Mouse (Mus musculus) layer of hippocampus, postnatal 25 days (tissue): ENCODE measurements around the gene Dnah14. TPM values are rescaled to one million over a fixed set of nuclear protein-coding genes. Genes with fewer than 3 reads are reported as not detected.

ENCODE experiments used
- DNase-seq, 2 experiments: peaks; one replicate each; pipeline ENCODE4 v3.0.0; 2022; ENCODE audit warnings: mixed read lengths in 2 of 2, low spot score in 1 of 2; ENCODE audit errors: extremely low spot score in 1 of 2
- total RNA-seq, 2 experiments: library from RNA; stranded (reverse); gene quantifications; 2 replicates each; pipeline ENCODE4 v1.2.3; 2021

Gene Dnah14
- total RNA-seq, 2 experiments from 2014 or later: 0.25 to 0.87 TPM

- DNase-seq: no peak
These were observed 12.8 kb downstream of the Dnah14 start for GRCm38 (mm10) chr1:181589116-181589515.

GRCm38 (mm10) chr1:181599376-181599775 is 23.0 kb downstream of the Dnah14 start:
- DNase-seq: no peak

GRCm38 (mm10) chr1:181611118-181611517 is 34.8 kb downstream of the Dnah14 start:
- no peak for DNase-seq

GRCm38 (mm10) chr1:181615866-181616491 is 39.6 kb downstream of the Dnah14 start:
- DNase-seq: peak; percentile 46 to 83

GRCm38 (mm10) chr1:181617332-181617731 is 41.0 kb downstream of the Dnah14 start:
- DNase-seq: peak in 1 of 2 experiments; percentile 31

- no peak for DNase-seq
These were observed 46.9 kb downstream of the Dnah14 start for GRCm38 (mm10) chr1:181623149-181623680.

- no peak for DNase-seq
These were observed 48.5 kb downstream of the Dnah14 start for GRCm38 (mm10) chr1:181624876-181625275.

GRCm38 (mm10) chr1:181628276-181628675 is 51.9 kb downstream of the Dnah14 start:
- no peak for DNase-seq

- no peak for DNase-seq
These were observed 55.0 kb downstream of the Dnah14 start for GRCm38 (mm10) chr1:181631371-181631770.

- DNase-seq: no peak
These were observed 61.8 kb downstream of the Dnah14 start for GRCm38 (mm10) chr1:181637997-181638713.

- DNase-seq: no peak
These were observed 64.0 kb downstream of the Dnah14 start for GRCm38 (mm10) chr1:181640383-181640782.

- no peak for DNase-seq
These were observed 71.1 kb downstream of the Dnah14 start for GRCm38 (mm10) chr1:181647467-181647866.

- no peak for DNase-seq
These were observed 77.1 kb downstream of the Dnah14 start for GRCm38 (mm10) chr1:181653481-181653880.

GRCm38 (mm10) chr1:181656421-181656820 is 80.1 kb downstream of the Dnah14 start:
- DNase-seq: no peak

- no peak for DNase-seq
These were observed 90.4 kb downstream of the Dnah14 start for GRCm38 (mm10) chr1:181666801-181667200.

GRCm38 (mm10) chr1:181694729-181695498 is 118.6 kb downstream of the Dnah14 start:
- DNase-seq: no peak

GRCm38 (mm10) chr1:181728707-181729106 is 152.3 kb downstream of the Dnah14 start:
- peak in 1 of 2 experiments; percentile 43 for DNase-seq

GRCm38 (mm10) chr1:181733517-181733916 is 157.2 kb downstream of the Dnah14 start:
- no peak for DNase-seq

- DNase-seq: no peak
These were observed 163.9 kb downstream of the Dnah14 start for GRCm38 (mm10) chr1:181740259-181740658.

GRCm38 (mm10) chr1:181742251-181742885 is 166.0 kb downstream of the Dnah14 start:
- DNase-seq: no peak
